ENCODE assay signal across 32 mouse cellular contexts in the genomic region with DNA sequence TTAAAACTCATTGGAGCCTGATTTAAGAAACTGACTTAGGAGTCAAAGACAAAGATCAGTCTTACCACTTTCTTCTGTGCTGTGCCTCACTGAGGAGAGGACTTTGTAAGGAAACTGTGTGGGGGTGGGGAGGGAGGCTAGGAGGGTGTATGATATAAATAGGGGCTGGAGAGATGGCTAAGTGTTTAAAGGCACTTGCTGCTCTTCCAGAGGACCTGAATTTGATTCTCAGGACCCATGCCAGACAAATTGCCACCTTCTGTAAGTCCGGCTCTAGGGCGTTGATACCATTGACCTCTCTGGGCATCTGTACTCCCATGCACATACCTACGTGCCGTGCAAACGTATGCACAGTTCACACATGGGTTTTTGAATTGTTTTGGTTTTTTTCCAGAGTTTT. TPM values are rescaled to one million over a fixed set of nuclear protein-coding genes. Genes with fewer than 3 reads are reported as not detected.
DNase-seq lines count a peak whose midpoint lies in the region; ATAC-seq lines count a peak whose summit lies in the region.
"Had no signal": no experiment of that assay in that cellular context is flagged by ENCODE, and none has a peak within 500 bp of the region (broad histone marks: within the 10 kb centered on the region; RNA-seq: fewer than 3 reads in every experiment).

No protein-coding gene starts in this region.

- peaks cover 2 to 3% of the 10 kb centered on the region in 2 experiments; a peak in 2 of 4 replicates for H3K4me1 ChIP-seq in heart, embryonic 14.5 days (ENCODE audit: control insufficient read depth in 2 of 2, insufficient read depth in 2 of 2, low read length in 2 of 2)
- H3K4me1 ChIP-seq: embryonic facial prominence, embryonic 13.5 days; embryonic facial prominence, embryonic 15.5 days; forebrain, embryonic 10.5 days; forebrain, embryonic 12.5 days had no signal

- no peaks in the 10 kb centered on the region for H3K9me3 ChIP-seq in heart, embryonic 14.5 days (ENCODE audit: control insufficient read depth, low read length)
- H3K9me3 ChIP-seq: embryonic facial prominence, embryonic 13.5 days; embryonic facial prominence, embryonic 15.5 days; forebrain, embryonic 10.5 days; forebrain, embryonic 12.5 days; G1E had no signal

- WGBS in heart, embryonic 14.5 days = 71% methylated on average over 5 of the region's 5 CpGs

- H3K36me3 ChIP-seq in heart, embryonic 14.5 days (ENCODE audit: control insufficient read depth, insufficient read depth, low read length) = no peaks in the 10 kb centered on the region
- H3K36me3 ChIP-seq: embryonic facial prominence, embryonic 13.5 days; embryonic facial prominence, embryonic 15.5 days; forebrain, embryonic 10.5 days; forebrain, embryonic 12.5 days had no signal

- H3K27ac ChIP-seq in heart, embryonic 14.5 days (replicated peaks in 1 of 2; ENCODE audit: control insufficient read depth in 1 of 2, insufficient read depth in 1 of 2, low read depth in 2 of 2, low read length in 2 of 2) = no peak overlapping the region
- H3K27ac ChIP-seq: embryonic facial prominence, embryonic 13.5 days; embryonic facial prominence, embryonic 15.5 days; forebrain, embryonic 10.5 days; forebrain, embryonic 12.5 days had no signal

- H3K27me3 ChIP-seq in heart, embryonic 14.5 days (ENCODE audit: control insufficient read depth, insufficient read depth, low read length) = no peaks in the 10 kb centered on the region
- H3K27me3 ChIP-seq: CH12.LX; embryonic facial prominence, embryonic 13.5 days; embryonic facial prominence, embryonic 15.5 days; Patski had no signal

- H3K4me2 ChIP-seq in heart, embryonic 14.5 days (ENCODE audit: low read length) = no peak overlapping the region
- H3K4me2 ChIP-seq: embryonic facial prominence, embryonic 13.5 days; embryonic facial prominence, embryonic 15.5 days; forebrain, embryonic 12.5 days had no signal

- ATAC-seq in heart, embryonic 14.5 days (ENCODE audit: insufficient number of reproducible peaks, insufficient read depth, low FRiP score, low read depth) = 0 out of 2 replicates have a peak, but pooled peaks have one; percentile 31
- ATAC-seq: activated CD4-positive, CD25-positive, alpha-beta regulatory T cell, adult 4 months; CD4-positive, CD25-positive, alpha-beta regulatory T cell, adult 4 months; forebrain, embryonic 14.5 days; forebrain, embryonic 16.5 days; Patski had no signal

- H3K4me3 ChIP-seq in heart, embryonic 14.5 days (ENCODE audit: control insufficient read depth in 1 of 2, insufficient read depth in 1 of 2, low read depth in 1 of 2, low read length in 2 of 2) = no peak overlapping the region
- H3K4me3 ChIP-seq: embryonic facial prominence, embryonic 13.5 days; embryonic facial prominence, embryonic 15.5 days; erythroblast, embryonic 14.5 days; forebrain, embryonic 10.5 days; forebrain, embryonic 12.5 days had no signal

- no peak overlapping the region for H3K9ac ChIP-seq in heart, embryonic 14.5 days (ENCODE audit: low read length)
- H3K9ac ChIP-seq: embryonic facial prominence, embryonic 13.5 days; embryonic facial prominence, embryonic 15.5 days; forebrain, embryonic 12.5 days had no signal

- DNase-seq in gastrocnemius, adult 18-20 months (ENCODE audit: low spot score) = peak; percentile 59
- no peak for DNase-seq in gastrocnemius, postnatal 4 days (ENCODE audit: low spot score in 2 of 2)
- peak; percentile 15 for DNase-seq in gastrocnemius, postnatal 25 days
- DNase-seq in gastrocnemius, postnatal 10 days = no peak
- DNase-seq in heart, postnatal 10 days = no peak
- DNase-seq: adrenal gland, adult 2 months; adrenal gland, postnatal 10 days; adrenal gland, postnatal 25 days; B cell, adult 2 months; cerebellum, adult 11 months; cerebellum, adult 18-20 months; cerebellum, adult 8-10 months; cerebellum, adult 9-11 months; cerebellum, postnatal 14 days; cerebellum, postnatal 36 days; embryo, embryonic 11 days had no signal

- intact Hi-C loops in heart, postnatal 10 days (cut with DNase I) = no loop called here

RNA-seq across cellular contexts. Expression of gene Kmt2c, which starts 7.5 kb away (rescaled TPM):
- total RNA-seq in gastrocnemius, adult 18-20 months (2021) = 10 to 100 TPM; 31.0 to 37.1 TPM
- total RNA-seq in gastrocnemius, postnatal 4 days (2021) = 10 to 100 TPM; 50.8 to 50.9 TPM
- 10 to 100 TPM; 27.4 to 29.1 TPM for total RNA-seq in gastrocnemius, postnatal 25 days (2021)
- 10 to 100 TPM; 32.1 to 43.2 TPM for total RNA-seq in gastrocnemius, postnatal 10 days (2021)
- 14.0 and 15.4 TPM in 2 replicates for polyA plus RNA-seq in heart, embryonic 14.5 days (2014; fragmentation: Nextera tagmentation; extraction: Ambion mirVana)
- 10 to 100 TPM; 45.3 to 46.7 TPM for total RNA-seq in heart, postnatal 10 days (2021)

RNA-seq across cellular contexts. Expression of gene Cct8l1, which starts 9.8 kb away (rescaled TPM):
- total RNA-seq in gastrocnemius, adult 18-20 months (2021) = under 1 TPM in 1 of 2 experiments, not detected in 1; 0.16 TPM
- total RNA-seq in gastrocnemius, postnatal 4 days (2021) = not detected
- under 1 TPM in 1 of 2 experiments, not detected in 1; 0.27 TPM for total RNA-seq in gastrocnemius, postnatal 25 days (2021)
- total RNA-seq in gastrocnemius, postnatal 10 days (2021) = not detected
- polyA plus RNA-seq in heart, embryonic 14.5 days (2014; fragmentation: Nextera tagmentation; extraction: Ambion mirVana) = 0.09 TPM in 1 of 2 replicates, not detected in the other
- total RNA-seq in heart, postnatal 10 days (2021) = not detected
- total RNA-seq: adrenal gland, adult 2 months; adrenal gland, postnatal 10 days; adrenal gland, postnatal 25 days; adrenal gland, postnatal 4 days; CH12.LX; common myeloid progenitor, adult 5-6 weeks had no signal
- polyA plus RNA-seq: activated CD4-positive, CD25-positive, alpha-beta regulatory T cell, adult 4 months; adrenal gland, adult 2 months; CD4-positive, CD25-positive, alpha-beta regulatory T cell, adult 4 months; embryonic facial prominence, embryonic 11.5 days; embryonic facial prominence, embryonic 13.5 days; embryonic facial prominence, embryonic 15.5 days; erythroblast, embryonic 14.5 days; forebrain, embryonic 10.5 days; forebrain, embryonic 14.5 days; forebrain, embryonic 16.5 days; G1E; Patski had no signal

Comparison
In these comparisons a context has a peak if more than half of its experiments do, and no peak if none do; other contexts are left out.
1. DNase-seq: peak in gastrocnemius, adult 18-20 months (single experiment) and gastrocnemius, postnatal 25 days (single experiment); none in gastrocnemius, postnatal 4 days (0 of 2), gastrocnemius, postnatal 10 days (single experiment) and heart, postnatal 10 days (0 of 2).